Mouse (Mus musculus) hindbrain, postnatal 0 days (tissue): ENCODE measurements around the gene Ttl. TPM values are rescaled to one million over a fixed set of nuclear protein-coding genes. Genes with fewer than 3 reads are reported as not detected.

Source experiments
- ATAC-seq: fragments of 200-750 bp; cut with Nextera tagmentation; 2 replicates; pipeline ENCODE4 v1.8.0; 2017; ENCODE audit warnings: mild to moderate bottlenecking, moderate TSS enrichment, moderate library complexity
- DNase-seq: peaks from one replicate; pipeline ENCODE4 v3.0.0-alpha.2; 2015; ENCODE audit warnings: low spot score
- H3K27ac ChIP-seq: fragments of 300-500 bp; sonication (generic); 2 replicates; pipeline ENCODE4 v1.5.1; 2014; ENCODE audit warnings: mild to moderate bottlenecking
- H3K27me3 ChIP-seq: fragments of 300-500 bp; sonication (generic); 2 replicates; pipeline ENCODE4 v1.6.1; 2014; ENCODE audit warnings: low read length, mixed read lengths; ENCODE audit not compliant: insufficient read depth
- H3K36me3 ChIP-seq: fragments of 300-500 bp; sonication (generic); 2 replicates; pipeline ENCODE4 v1.6.1; 2014; ENCODE audit warnings: low read length, mixed read lengths; ENCODE audit not compliant: insufficient read depth
- H3K4me1 ChIP-seq: fragments of 300-500 bp; sonication (generic); 2 replicates; pipeline ENCODE4 v1.6.1; 2014; ENCODE audit warnings: antibody characterized with exemption, low read length, mixed read lengths; ENCODE audit not compliant: insufficient read depth
- H3K4me2 ChIP-seq: fragments of 300-500 bp; sonication (generic); 2 replicates; pipeline ENCODE4 v1.6.1; 2014; ENCODE audit warnings: low read depth, mild to moderate bottlenecking, low read length, moderate library complexity, mixed read lengths
- H3K4me3 ChIP-seq: fragments of 300-500 bp; sonication (generic); 2 replicates; pipeline ENCODE4 v1.5.1; 2014; ENCODE audit warnings: low read length
- H3K9ac ChIP-seq: fragments of 300-500 bp; sonication (generic); replicated peaks from 2 replicates; pipeline ENCODE4 v1.6.1; 2014; ENCODE audit warnings: mild to moderate bottlenecking, low read length, moderate library complexity, mixed read lengths
- H3K9me3 ChIP-seq: fragments of 300-500 bp; sonication (generic); 2 replicates; pipeline ENCODE4 v1.6.1; 2016; ENCODE audit warnings: low read length, mixed read lengths
- CTCF ChIP-seq: IDR thresholded peaks from 2 replicates; pipeline ENCODE4 v1.5.1; 2016; ENCODE audit warnings: antibody characterized with exemption, control low read depth, low read depth
- WGBS: fragments of 180-500 bp; shearing (Covaris S2); extraction: QIAGEN DNeasy Blood & Tissue Kit; methylation state at CpG from one replicate; pipeline ENCODE4 v1.1.7; 2014; 5-methylcytosine and 5-hydroxymethylcytosine counted together
- polyA plus RNA-seq: library from polyadenylated mRNA; unstranded; fragments of >200 nt; fragmentation: Nextera tagmentation; extraction: Ambion mirVana; gene quantifications from 2 replicates; pipeline ENCODE4 v1.2.1, GENCODE M21; 2015
- total RNA-seq: library from RNA; depleted of rRNA; stranded (reverse); fragments of >200 nt; gene quantifications from 2 replicates; pipeline ENCODE4 v1.2.3, GENCODE M21; 2014

The Ttl gene
- total and polyA plus RNA-seq, 2 experiments from 2014 or later = 34.1 to 57.7 TPM

GRCm38 (mm10) chr2:129100784-129101310 is 35.1 kb downstream of the Ttl start, which contains the start of gene Polr1b:
Polr1b (plus strand) TSS chr2:129100995.
- TF ChIP-seq CTCF = no peak
- peak; percentile 96 for DNase-seq
- Histone ChIP-seq H3K9ac (peak within 1 kb of the TSS; percentile 54), H3K4me3 (peak within 1 kb of the TSS; percentile 80), H3K4me2 (peak within 1 kb of the TSS; percentile 89), H3K4me1 (no peaks in the 10 kb centered on the region; the same call in 1 of the 2 replicates), H3K36me3 (peaks cover 17% of the 10 kb centered on the region; the same call in 1 of the 2 replicates), H3K9me3 (no peaks in the 10 kb centered on the region), H3K27me3 (no peaks in the 10 kb centered on the region), H3K27ac (no peak within 1 kb of the TSS)
- under 1% methylated on average over 35 of the region's 35 CpGs for WGBS
- ATAC-seq = peak; percentile 99

GRCm38 (mm10) chr2:129112924-129113323 is 47.2 kb downstream of the Ttl start:
- Histone ChIP-seq H3K4me2 (no peak overlapping the region), H3K4me1 (no peaks in the 10 kb centered on the region), H3K27me3 (no peaks in the 10 kb centered on the region), H3K27ac (no peak overlapping the region), H3K4me3 (no peak overlapping the region), H3K9ac (no peak overlapping the region), H3K36me3 (peaks cover 56% of the 10 kb centered on the region), H3K9me3 (no peaks in the 10 kb centered on the region)
- no peak for TF ChIP-seq CTCF
- WGBS = 86% methylated on average over 5 of the region's 5 CpGs
- no peak for ATAC-seq
- no peak for DNase-seq

GRCm38 (mm10) chr2:129115706-129116367 is 50.1 kb downstream of the Ttl start:
- TF ChIP-seq CTCF = no peak
- Histone ChIP-seq H3K27ac (no peak overlapping the region), H3K4me2 (no peak overlapping the region), H3K4me1 (no peaks in the 10 kb centered on the region), H3K4me3 (no peak overlapping the region), H3K27me3 (no peaks in the 10 kb centered on the region), H3K9ac (no peak overlapping the region), H3K9me3 (no peaks in the 10 kb centered on the region), H3K36me3 (peaks cover 61% of the 10 kb centered on the region)
- DNase-seq (no peak), ATAC-seq (no peak)
- WGBS = 93% methylated on average over 9 of the region's 9 CpGs

GRCm38 (mm10) chr2:129116368-129116739 is 50.6 kb downstream of the Ttl start:
- no peaks in the 10 kb centered on the region for H3K9me3 ChIP-seq
- H3K4me3 ChIP-seq = no peak overlapping the region
- H3K27ac ChIP-seq = no peak overlapping the region
- H3K4me1 ChIP-seq = no peaks in the 10 kb centered on the region
- DNase-seq = no peak
- no peaks in the 10 kb centered on the region for H3K27me3 ChIP-seq
- ATAC-seq = no peak
- no peak overlapping the region for H3K9ac ChIP-seq
- no peak for TF ChIP-seq CTCF
- WGBS = 92% methylated on average over 1 of the region's 1 CpGs
- peaks cover 61% of the 10 kb centered on the region for H3K36me3 ChIP-seq
- H3K4me2 ChIP-seq = no peak overlapping the region

DNA sequence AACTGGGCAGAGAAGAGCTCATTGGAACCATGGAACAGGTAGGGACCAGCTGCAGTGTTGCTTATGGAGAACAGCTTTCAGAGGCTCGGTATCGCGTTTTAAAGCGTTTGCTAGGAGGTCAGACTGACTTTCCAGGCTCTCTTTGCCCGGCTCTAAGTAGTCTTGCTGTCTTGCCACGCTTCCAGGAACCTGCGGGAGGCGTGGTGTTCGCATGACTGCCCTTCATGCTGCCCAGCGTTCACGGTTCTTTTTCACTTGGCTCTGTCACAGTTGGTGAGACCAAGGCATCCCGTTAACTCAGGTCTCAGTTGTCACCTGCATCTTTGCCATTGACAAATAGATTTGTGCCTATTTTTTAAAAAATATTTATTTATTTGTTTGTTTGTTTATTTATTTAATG is 52.3 kb downstream of the Ttl start:
- WGBS = 93% methylated on average over 12 of the region's 12 CpGs

DNA sequence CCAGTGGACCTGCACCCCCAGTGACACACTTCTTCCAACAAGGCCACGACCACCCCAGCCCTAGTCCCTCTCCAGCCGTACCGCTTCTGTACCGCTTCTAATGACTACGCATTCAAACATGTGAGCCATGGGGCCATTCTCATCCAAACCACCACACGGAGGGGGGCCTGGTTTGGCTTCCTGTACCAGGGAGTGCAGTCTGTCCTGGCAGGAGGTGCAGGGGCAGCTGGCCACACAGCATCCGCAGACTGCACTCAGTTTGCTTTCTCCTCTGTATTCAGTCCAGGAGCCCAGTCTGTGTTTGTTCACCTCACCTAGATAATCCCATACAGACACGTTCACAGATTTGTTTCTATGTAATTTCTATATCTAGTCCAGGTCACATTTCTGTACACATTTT is 56.2 kb downstream of the Ttl start:
- Histone ChIP-seq H3K9me3 (no peaks in the 10 kb centered on the region), H3K9ac (no peak overlapping the region), H3K4me2 (no peak overlapping the region), H3K27me3 (no peaks in the 10 kb centered on the region), H3K36me3 (peaks cover 54% of the 10 kb centered on the region), H3K4me3 (no peak overlapping the region), H3K4me1 (no peaks in the 10 kb centered on the region), H3K27ac (no peak overlapping the region)
- DNase-seq (no peak), ATAC-seq (no peak)
- WGBS = 95% methylated on average over 8 of the region's 8 CpGs
- no peak for TF ChIP-seq CTCF

More for the DNA sequence above, 52.3 kb downstream of the Ttl start:
- Histone ChIP-seq H3K27ac (no peak overlapping the region), H3K4me1 (no peaks in the 10 kb centered on the region), H3K27me3 (no peaks in the 10 kb centered on the region), H3K36me3 (peaks cover 60% of the 10 kb centered on the region), H3K4me2 (no peak overlapping the region), H3K9ac (no peak overlapping the region), H3K9me3 (no peaks in the 10 kb centered on the region), H3K4me3 (no peak overlapping the region)
- DNase-seq (no peak), ATAC-seq (no peak)
- no peak for TF ChIP-seq CTCF

- peak; percentile 98 for DNase-seq
- Histone ChIP-seq H3K9ac (peak within 1 kb of the TSS; percentile 71), H3K4me1 (peaks cover 11% of the 10 kb centered on the region), H3K9me3 (no peaks in the 10 kb centered on the region), H3K36me3 (peaks cover 28% of the 10 kb centered on the region; the same call in 1 of the 2 replicates), H3K4me2 (peak within 1 kb of the TSS; percentile 76), H3K27me3 (no peaks in the 10 kb centered on the region), H3K27ac (peak within 1 kb of the TSS; percentile 88), H3K4me3 (peak within 1 kb of the TSS; percentile 57)
- peak; percentile 100 for ATAC-seq
- under 1% methylated on average over 35 of the region's 35 CpGs for WGBS
- no peak for TF ChIP-seq CTCF
These were observed 63.7 kb downstream of the Ttl start, which contains the start of gene Chchd5 for GRCm38 (mm10) chr2:129129412-129129929. Chchd5 (plus strand) TSS chr2:129129700.
